Mouse (Mus musculus) NIH3T3 (cell line): ENCODE measurements around the gene Srebf1.

Experiments used
- DNase-seq: peaks from one replicate; pipeline ENCODE4 v3.0.0-alpha.2; 2012; ENCODE audit warnings: low read depth

Srebf1 gene

GRCm38 (mm10) chr11:60205026-60205425 is 17.4 kb downstream of the Srebf1 start:
- no peak for DNase-seq

GRCm38 (mm10) chr11:60202710-60203638 is 19.4 kb downstream of the Srebf1 start:
- no peak for DNase-seq

GRCm38 (mm10) chr11:60200384-60200783 is 22.0 kb downstream of the Srebf1 start:
- DNase-seq = no peak

GRCm38 (mm10) chr11:60199702-60200184 is 22.6 kb downstream of the Srebf1 start:
- DNase-seq = peak; percentile 88

- no peak for DNase-seq
Observed at GRCm38 (mm10) chr11:60198651-60199050, 23.7 kb downstream of the Srebf1 start.

- no peak for DNase-seq
Observed at GRCm38 (mm10) chr11:60197998-60198619, 24.3 kb downstream of the Srebf1 start.

- no peak for DNase-seq
Observed at GRCm38 (mm10) chr11:60196344-60196743, 26.0 kb downstream of the Srebf1 start.

- DNase-seq = peak; percentile 73
Observed at GRCm38 (mm10) chr11:60195108-60195507, 27.3 kb downstream of the Srebf1 start.

GRCm38 (mm10) chr11:60193556-60193955 is 28.8 kb downstream of the Srebf1 start:
- no peak for DNase-seq

- no peak for DNase-seq
Observed at GRCm38 (mm10) chr11:60192534-60192933, 29.8 kb downstream of the Srebf1 start.

- DNase-seq = no peak
Observed at GRCm38 (mm10) chr11:60190055-60190641, 32.2 kb downstream of the Srebf1 start.

- DNase-seq = no peak
Observed at GRCm38 (mm10) chr11:60189501-60190040, 32.8 kb downstream of the Srebf1 start.

GRCm38 (mm10) chr11:60188275-60188853 is 34.0 kb downstream of the Srebf1 start:
- DNase-seq = no peak

GRCm38 (mm10) chr11:60187070-60187469 is 35.3 kb downstream of the Srebf1 start:
- no peak for DNase-seq

GRCm38 (mm10) chr11:60185396-60186231 is 36.8 kb downstream of the Srebf1 start:
- DNase-seq = no peak

GRCm38 (mm10) chr11:60184346-60185325 is 37.7 kb downstream of the Srebf1 start:
- no peak for DNase-seq

- no peak for DNase-seq
Observed at GRCm38 (mm10) chr11:60182741-60183140, 39.6 kb downstream of the Srebf1 start.

GRCm38 (mm10) chr11:60182116-60182670 is 40.2 kb downstream of the Srebf1 start:
- peak; percentile 73 for DNase-seq

- no peak for DNase-seq
Observed at GRCm38 (mm10) chr11:60178506-60178905, 43.9 kb downstream of the Srebf1 start.

- DNase-seq = no peak
Observed at GRCm38 (mm10) chr11:60178005-60178404, 44.4 kb downstream of the Srebf1 start.
